Mouse (Mus musculus): ENCODE data around the gene Cry2.

GRCm38 (mm10) chr2:92459921-92460707 lies 26.3 kb upstream of the Cry2 start, which contains the start of gene Slc35c1:
- TF ChIP-seq FOSL1 (IDR thresholded peaks at IDR 0.05; ENCODE audit: insufficient read depth, low read length, poor library complexity, severe bottlenecking) (no peak), MYOD1 (IDR thresholded peaks at IDR 0.05; ENCODE audit: control insufficient read depth, insufficient read length, low read depth) (no peak)

Measured in C2C12 (cell line).